Mouse (Mus musculus) ES-Bruce4 (cell line): ENCODE results near the gene Zfp719.

Source experiments
- CTCF ChIP-seq: IDR thresholded peaks from one replicate; pipeline ENCODE4 v1.8.1; 2011; ENCODE audit warnings: low read depth, low read length
- POLR2A ChIP-seq: IDR thresholded peaks from one replicate; pipeline ENCODE4 v1.8.1; 2011; ENCODE audit warnings: low read length; ENCODE audit not compliant: insufficient read depth

DNA sequence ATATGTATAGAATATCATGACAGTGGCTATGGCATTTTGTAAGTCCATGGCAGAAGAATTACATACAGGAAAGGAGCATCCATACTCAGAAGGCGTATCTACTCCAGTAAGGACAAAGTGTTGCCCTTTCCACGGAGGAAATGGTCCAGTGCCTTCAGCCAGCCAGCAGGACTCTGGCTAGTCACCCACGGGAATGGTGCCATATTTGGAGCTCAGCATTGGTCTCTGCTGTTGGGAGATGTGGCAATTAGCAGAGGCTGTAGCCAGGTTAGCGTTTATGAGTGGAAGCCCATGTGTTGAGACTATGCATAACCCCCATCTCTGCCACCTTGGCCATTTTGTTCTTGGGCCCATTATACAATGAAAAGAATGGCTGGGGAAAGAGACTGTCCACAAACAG, 31.2 kb upstream of the Zfp719 start:
- TF ChIP-seq CTCF (no peak), POLR2A (no peak)
